Mouse (Mus musculus) spleen, adult 2 months (tissue): ENCODE measurements around the gene Ccpg1os. TPM values are rescaled to one million over a fixed set of nuclear protein-coding genes. Genes with fewer than 3 reads are reported as not detected.

Experiments used
- DNase-seq, 2 experiments: peaks; one replicate each; pipeline versions ENCODE4 v3.0.0 to v3.0.0-alpha.2; 2012 to 2021; ENCODE audit warnings: low spot score in 2 of 2, low read depth in 1 of 2
- H3K27ac ChIP-seq: fragments of 200-500 bp; 2 replicates; pipeline ENCODE4 v1.5.1; 2012; ENCODE audit warnings: low read length, inconsistent platforms; ENCODE audit not compliant: insufficient read depth
- H3K27me3 ChIP-seq: fragments of 200-500 bp; 2 replicates; pipeline ENCODE4 v1.6.1; 2012; ENCODE audit warnings: mild to moderate bottlenecking, moderate library complexity, low read length, inconsistent platforms; ENCODE audit not compliant: control insufficient read depth, insufficient read depth
- H3K36me3 ChIP-seq: fragments of 200-500 bp; 2 replicates; pipeline ENCODE4 v1.6.1; 2012; ENCODE audit warnings: mild to moderate bottlenecking, low read length, inconsistent platforms; ENCODE audit not compliant: control insufficient read depth, insufficient read depth
- H3K4me1 ChIP-seq: fragments of 200-500 bp; 2 replicates; pipeline ENCODE4 v1.6.1; 2011; ENCODE audit warnings: inconsistent platforms; ENCODE audit not compliant: control insufficient read depth, insufficient read depth, insufficient read length
- H3K4me3 ChIP-seq: fragments of 200-500 bp; 2 replicates; pipeline ENCODE4 v1.5.1; 2011; ENCODE audit warnings: mild to moderate bottlenecking, inconsistent platforms; ENCODE audit not compliant: insufficient read depth, insufficient read length; ENCODE audit errors: extremely low read depth
- CTCF ChIP-seq: fragments of 200-500 bp; IDR thresholded peaks from 2 replicates; pipeline ENCODE4 v1.5.1; 2011; ENCODE audit warnings: mild to moderate bottlenecking, inconsistent platforms; ENCODE audit not compliant: insufficient read depth, insufficient read length, insufficient replicate concordance; ENCODE audit errors: extremely low read depth
- POLR2A ChIP-seq: fragments of 200-500 bp; IDR thresholded peaks from 2 replicates; pipeline ENCODE4 v1.6.1; 2011; ENCODE audit warnings: low read depth, low read length, inconsistent platforms
- WGBS: fragments of 180-500 bp; shearing (Covaris S2); methylation state at CpG from one replicate; pipeline ENCODE4 v1.1.7; 2018; 5-methylcytosine and 5-hydroxymethylcytosine counted together
- polyA plus RNA-seq: library from polyadenylated mRNA; depleted of rRNA; stranded (reverse); fragments of >200 nt; gene quantifications from 2 replicates; pipeline ENCODE4 v1.2.3, GENCODE M21; 2012; rRNA removed

Ccpg1os gene
- polyA plus RNA-seq, 1 experiment, result 1.8 TPM

DNA sequence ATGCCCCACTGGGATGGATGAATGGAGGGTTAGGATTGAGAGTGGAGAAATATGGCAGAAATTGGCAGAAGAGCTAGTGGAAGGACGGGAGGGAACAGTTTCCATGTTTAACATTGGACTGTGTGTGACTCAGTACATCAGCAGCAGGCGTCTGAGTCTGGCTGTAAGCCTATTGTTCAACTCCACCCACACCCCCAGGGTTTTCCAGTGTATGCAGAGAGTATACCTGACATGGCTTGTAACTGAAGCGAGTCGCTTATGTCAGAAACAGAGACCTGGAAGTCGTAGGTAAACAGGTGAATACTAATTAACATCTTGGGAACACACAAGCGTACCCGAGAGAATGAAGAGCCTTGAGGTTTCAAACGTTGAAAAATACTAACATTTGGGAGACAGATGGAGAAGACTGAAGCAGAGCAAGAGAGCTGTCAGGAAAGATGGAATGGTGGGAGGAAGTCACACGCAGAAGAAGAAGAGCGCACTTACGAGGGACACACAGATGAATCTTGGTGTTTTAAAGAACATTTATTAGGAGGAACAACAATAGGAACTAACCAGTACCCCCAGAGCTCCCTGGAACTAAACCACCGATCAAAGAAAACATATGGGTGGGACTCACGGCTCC lies 53.9 kb downstream of the Ccpg1os start:
- Histone ChIP-seq H3K36me3 (no peaks in the 10 kb centered on the region), H3K4me1 (no peaks in the 10 kb centered on the region), H3K27me3 (no peaks in the 10 kb centered on the region; the same call in none of the 2 replicates), H3K27ac (no peak overlapping the region), H3K4me3 (no peak overlapping the region)
- DNase-seq, result no peak
- no peak for TF ChIP-seq CTCF
- TF ChIP-seq POLR2A, result no peak
- WGBS, result 83% methylated on average over 13 of the region's 13 CpGs

Other genes starting within 250 kb of the Ccpg1os start
- 0.05 and 0.14 TPM in 2 replicates for gene Prtg, start 178.5 kb downstream of the Ccpg1os start, polyA plus RNA-seq
- 0.16 and 0.18 TPM in 2 replicates for gene Pygo1, start 59.7 kb downstream of the Ccpg1os start, polyA plus RNA-seq
- 0.23 and 0.29 TPM in 2 replicates for gene Dyx1c1, start 26.6 kb downstream of the Ccpg1os start, polyA plus RNA-seq
- not detected in 2 replicates for gene Gm44503, start 26.5 kb downstream of the Ccpg1os start, polyA plus RNA-seq
- 5.3 and 6.5 TPM in 2 replicates for gene Ccpg1, start within 50 bp of the Ccpg1os start, polyA plus RNA-seq
- 6.8 and 8.3 TPM in 2 replicates for gene Pigb, start 55.0 kb upstream of the Ccpg1os start, polyA plus RNA-seq
- 6.0 and 7.0 TPM in 2 replicates for gene Rab27a, start 59.5 kb upstream of the Ccpg1os start, polyA plus RNA-seq
- 0.30 and 0.40 TPM in 2 replicates for gene Khdc3, start 116.5 kb upstream of the Ccpg1os start, polyA plus RNA-seq
- not detected in 2 replicates for gene Gm20509, start 117.1 kb upstream of the Ccpg1os start, polyA plus RNA-seq
- 10.0 and 10.6 TPM in 2 replicates for gene Rsl24d1, start 128.0 kb upstream of the Ccpg1os start, polyA plus RNA-seq